Mouse (Mus musculus) retina, postnatal 7 days (tissue): ENCODE measurements around the gene Rasa2.

ENCODE experiments used
- DNase-seq: peaks from one replicate; pipeline ENCODE4 v3.0.0-alpha.2; 2012; ENCODE audit warnings: low read depth, low spot score

Rasa2 gene

DNA sequence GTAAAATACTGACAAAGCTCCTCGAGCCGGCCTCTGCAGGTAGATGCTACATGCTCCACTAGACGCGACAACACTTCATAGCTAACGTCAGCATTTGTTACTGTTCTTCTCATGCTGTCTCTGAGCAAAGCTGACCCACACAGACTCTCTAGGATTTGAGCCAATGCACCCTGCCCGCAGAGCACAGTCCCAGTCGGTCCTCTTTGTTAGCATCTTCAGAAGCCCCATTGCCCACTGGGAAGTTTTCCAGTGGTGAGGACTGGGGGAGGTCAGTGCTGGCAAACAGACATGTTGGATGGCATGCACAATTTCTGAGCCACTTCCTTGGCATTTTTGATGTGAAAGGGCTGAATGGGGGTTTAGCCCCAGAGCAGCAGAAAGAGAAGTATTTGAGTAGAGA lies 8.0 kb upstream of the Rasa2 start:
- no peak for DNase-seq

GRCm38 (mm10) chr9:96638508-96638907 lies 7.1 kb upstream of the Rasa2 start:
- DNase-seq, result no peak

DNA sequence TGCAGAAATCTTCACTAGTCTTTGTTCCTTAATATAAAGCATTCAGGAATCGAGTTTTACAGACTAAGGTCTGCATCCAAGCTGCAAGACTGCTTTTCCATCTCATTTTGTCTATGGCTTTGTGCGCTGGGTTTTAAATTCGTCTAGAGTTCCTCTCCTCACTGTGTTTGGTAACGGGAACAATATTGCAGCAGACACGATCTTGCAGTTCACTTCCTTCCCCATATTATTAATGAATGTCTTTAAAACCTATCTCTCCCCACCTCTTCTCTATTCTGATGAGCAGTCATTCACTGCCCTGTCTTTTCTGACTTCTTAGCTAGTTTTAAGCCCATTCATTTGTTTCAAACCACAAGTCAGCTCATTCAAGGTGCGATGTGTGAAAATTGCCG lies 5.7 kb upstream of the Rasa2 start:
- DNase-seq, result no peak

- no peak for DNase-seq
These were observed 5.2 kb upstream of the Rasa2 start for GRCm38 (mm10) chr9:96636423-96637156.

DNA sequence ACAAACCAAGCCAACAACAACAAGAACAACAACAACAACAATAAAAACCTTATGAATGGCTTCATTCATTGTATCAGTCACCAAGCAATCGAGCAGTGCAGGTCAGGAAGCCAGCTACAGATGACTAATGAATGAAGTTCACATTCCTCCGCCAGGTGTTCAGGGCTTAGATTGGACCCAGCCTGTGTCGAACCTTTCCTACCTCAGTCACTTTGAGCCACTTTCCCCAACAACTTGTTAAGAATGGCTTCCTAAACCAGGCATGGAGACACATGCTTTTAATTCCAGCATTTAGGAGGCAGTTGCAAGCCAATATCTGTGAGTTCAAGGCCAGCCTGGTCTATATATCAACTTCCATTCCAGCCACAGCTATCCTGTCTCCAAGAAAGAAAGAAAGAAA lies 4.5 kb upstream of the Rasa2 start:
- DNase-seq, result no peak

GRCm38 (mm10) chr9:96635176-96635575 lies 3.8 kb upstream of the Rasa2 start:
- no peak for DNase-seq

DNA sequence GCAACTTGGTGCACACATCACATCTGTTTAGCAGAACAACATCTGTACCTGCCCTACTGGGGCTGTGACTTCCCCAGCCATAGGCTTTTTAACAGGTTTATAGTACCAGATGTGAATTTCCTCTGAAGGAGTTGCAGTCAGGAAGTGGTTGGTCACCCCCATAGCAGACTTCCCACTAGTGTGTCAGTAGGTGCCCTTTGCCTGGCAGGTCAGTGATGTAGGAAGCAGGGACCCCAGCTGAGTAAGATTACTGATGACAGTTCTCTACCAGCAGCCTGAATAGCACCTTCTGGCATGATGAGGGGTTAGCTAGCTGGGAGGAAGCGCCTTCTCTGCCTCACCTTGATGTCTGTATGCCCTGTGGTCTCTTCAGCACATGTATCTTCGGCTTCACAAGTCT lies 2.4 kb upstream of the Rasa2 start:
- DNase-seq, result no peak

DNA sequence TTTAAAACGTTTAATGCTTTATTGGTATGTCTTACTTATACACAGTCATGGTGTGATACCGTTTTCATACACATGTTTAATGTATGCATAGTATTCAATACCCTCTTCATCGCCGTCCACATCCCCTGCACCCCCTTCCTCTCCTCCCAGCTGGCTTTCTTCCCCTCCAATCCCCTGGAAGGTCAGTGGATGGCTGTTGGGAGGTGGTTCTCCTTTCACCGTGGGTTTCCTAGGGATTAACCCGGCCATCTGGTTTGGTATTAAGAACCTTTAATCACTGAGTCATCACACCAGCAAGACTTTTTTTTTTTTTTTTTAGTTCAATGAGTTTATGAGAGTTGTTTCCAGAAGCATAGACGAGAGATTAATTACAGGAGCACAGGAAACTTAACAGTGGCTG lies 1.3 kb upstream of the Rasa2 start:
- DNase-seq, result peak; percentile 41

- DNase-seq, result no peak
These were observed 765 bp upstream of the Rasa2 start for GRCm38 (mm10) chr9:96632073-96632690.

- DNase-seq, result peak; percentile 36
These were observed 637 bp downstream of the Rasa2 start for GRCm38 (mm10) chr9:96630571-96631388.

- no peak for DNase-seq
These were observed 2.3 kb downstream of the Rasa2 start for GRCm38 (mm10) chr9:96629151-96629550.

- DNase-seq, result peak; percentile 42
These were observed 3.8 kb downstream of the Rasa2 start for GRCm38 (mm10) chr9:96627557-96628085.

DNA sequence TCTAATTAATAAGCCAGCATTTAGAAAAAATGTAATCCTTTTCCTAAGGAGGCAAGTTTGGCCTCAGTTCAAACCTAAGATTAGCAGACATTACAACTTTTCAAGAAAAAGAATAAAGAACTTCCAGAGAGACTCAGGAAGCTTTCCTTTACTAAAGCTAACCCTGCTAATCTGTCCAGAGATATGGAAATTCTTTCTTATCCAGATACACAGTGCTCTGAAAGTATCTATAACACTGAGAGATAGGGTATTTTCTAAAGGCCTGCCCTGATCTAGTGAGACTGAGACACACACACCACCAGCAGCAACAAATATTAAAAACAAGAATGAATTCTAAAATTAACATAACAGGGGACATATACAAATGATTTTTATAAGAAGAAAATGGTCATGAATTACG lies 4.4 kb downstream of the Rasa2 start:
- no peak for DNase-seq

GRCm38 (mm10) chr9:96618448-96619176 lies 12.8 kb downstream of the Rasa2 start:
- no peak for DNase-seq

DNA sequence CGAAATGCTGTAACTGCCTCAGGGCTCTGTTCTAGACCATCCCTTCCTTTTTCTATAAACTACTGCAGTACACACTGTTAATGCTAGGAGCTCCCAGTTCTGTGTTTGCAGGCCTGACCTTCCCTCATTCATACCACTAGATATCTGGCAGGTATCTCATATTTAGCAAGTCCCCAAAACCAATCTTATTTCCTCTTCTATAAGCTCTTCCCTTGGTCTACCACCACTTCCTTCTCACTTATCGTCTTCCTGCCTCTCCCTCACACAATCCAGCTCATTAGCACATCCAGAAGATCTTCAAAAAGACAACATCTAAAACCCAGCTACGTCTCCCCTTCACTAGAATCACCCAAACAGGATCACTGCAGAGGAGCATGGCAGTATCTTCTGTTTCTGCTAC lies 19.1 kb downstream of the Rasa2 start:
- DNase-seq, result no peak

- no peak for DNase-seq
These were observed 19.6 kb downstream of the Rasa2 start for GRCm38 (mm10) chr9:96611693-96612293.

- no peak for DNase-seq
These were observed 20.6 kb downstream of the Rasa2 start for GRCm38 (mm10) chr9:96610813-96611212.

DNA sequence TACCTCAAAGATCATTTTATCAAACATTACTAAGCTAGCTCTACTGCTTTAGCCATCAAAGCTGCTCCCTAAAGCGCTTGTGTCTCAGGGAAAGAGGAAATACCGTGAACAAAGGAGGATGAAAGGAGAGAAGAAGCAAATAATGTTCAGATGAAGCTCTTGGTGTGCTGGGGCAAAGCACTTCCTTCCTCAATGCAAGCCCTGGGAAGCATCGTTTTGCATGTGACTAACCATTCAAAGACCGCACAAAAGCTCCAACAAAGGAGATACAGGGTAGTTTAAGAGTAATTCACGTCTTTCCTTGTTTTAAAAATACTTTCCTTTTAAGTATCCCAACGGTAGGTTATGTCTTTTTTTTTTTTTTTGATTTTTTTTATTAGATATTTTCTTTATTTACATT lies 28.0 kb downstream of the Rasa2 start:
- DNase-seq, result no peak

GRCm38 (mm10) chr9:96597899-96598298 lies 33.5 kb downstream of the Rasa2 start:
- DNase-seq, result no peak

DNA sequence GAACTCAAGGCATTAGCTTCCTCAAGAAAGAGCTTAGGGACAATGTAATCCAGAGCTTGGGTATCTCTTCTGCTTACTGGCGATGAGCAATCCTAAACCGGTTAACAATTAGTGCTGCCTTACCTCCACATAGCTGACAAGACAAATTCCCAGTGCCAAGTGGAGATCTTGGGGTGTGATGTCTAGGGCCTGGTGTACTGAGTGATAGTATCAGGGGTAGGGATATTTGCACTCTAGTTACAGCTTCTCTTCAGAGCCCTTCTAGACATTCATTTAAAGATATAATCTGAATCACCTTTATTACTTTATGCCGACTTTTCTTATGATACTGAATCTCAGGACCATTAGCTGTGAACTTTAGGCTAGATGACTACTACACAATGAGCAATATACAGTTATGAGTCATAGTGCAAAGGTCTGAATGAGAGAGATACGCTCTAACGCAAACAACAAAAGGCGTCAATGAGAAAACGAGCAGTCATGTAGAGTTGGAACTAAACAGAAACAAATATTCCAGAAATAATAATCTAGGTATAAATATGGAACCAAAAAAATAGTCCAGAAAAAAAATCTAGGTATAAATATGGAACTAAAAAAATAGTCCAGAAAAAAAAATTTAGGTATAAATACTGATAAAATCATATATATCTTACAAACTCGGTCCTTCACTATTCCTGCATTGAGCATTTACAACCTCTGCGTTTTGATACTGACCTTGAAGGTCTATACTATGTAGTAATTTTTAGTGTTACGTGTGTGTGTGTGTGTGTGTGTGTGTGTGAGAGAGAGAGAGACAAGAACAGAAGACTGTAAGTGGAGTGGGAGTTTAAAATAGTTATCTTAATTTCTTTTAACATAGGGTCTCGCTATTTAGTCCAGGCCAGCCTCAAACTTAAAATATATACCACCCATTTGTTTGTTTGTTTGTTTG lies 38.5 kb downstream of the Rasa2 start:
- no peak for DNase-seq
